Mouse (Mus musculus) A20 (cell line): ENCODE measurements at regions not wholly inside any gene's neighbourhood (a gene's known extent, or its start where the extent isn't known, plus 50 kb on each side); places are given as distances from the start of the nearest gene placed in this dataset.

ENCODE experiments used
- DNase-seq: peaks from one replicate; pipeline ENCODE4 v3.0.0-alpha.2; 2011; ENCODE audit warnings: low read depth, low spot score

DNA sequence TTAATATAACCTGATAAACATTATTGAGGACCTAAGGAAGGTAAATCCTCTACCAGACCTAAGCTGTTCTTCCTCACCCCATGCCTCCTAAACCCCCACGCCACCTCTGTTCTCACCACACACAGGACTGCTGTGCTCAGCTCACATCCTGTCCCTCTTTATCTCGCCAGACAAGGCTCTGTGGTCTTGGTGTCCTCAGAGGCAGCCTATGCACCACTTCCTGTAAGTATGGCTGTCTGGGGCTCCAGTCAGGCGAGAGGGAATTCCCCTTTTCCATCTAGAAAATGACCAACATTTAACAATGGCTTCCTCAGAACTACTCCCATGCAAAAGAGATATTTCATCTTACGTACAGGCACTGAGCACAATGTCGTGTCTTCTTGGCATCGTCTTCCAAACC, 86.2 kb upstream of the Dhrs4 start:
- DNase-seq = peak; percentile 9

DNA sequence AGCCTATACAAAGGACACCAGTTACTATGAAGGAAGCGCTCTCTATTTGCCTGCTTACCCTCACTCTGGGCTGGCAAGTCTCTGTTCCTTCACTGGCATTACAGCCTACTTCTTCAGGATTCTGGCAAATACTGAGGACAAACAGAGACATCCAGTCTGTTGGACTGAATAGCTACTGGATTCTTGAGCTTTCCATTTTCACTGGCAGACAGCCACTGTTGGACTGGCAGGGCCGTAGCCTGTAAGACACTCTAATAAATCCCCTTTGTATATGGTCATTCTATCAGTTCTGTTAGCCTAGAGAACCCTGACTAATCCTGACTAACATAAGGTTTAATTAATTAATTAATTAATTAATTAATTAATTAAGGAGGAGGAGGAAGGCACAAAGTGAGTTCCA, 72.4 kb upstream of the Dhrs4 start:
- DNase-seq = no peak
